Mouse (Mus musculus) CH12.LX (cell line): ENCODE results near the gene B4gat1. TPM values are rescaled to one million over a fixed set of nuclear protein-coding genes. Genes with fewer than 3 reads are reported as not detected.

Source experiments
- DNase-seq: peaks from one replicate; pipeline ENCODE4 v3.0.0-alpha.2; 2013; ENCODE audit errors: extremely low read depth
- H3K27ac ChIP-seq: 2 replicates; pipeline ENCODE4 v1.5.1; 2012; ENCODE audit warnings: low read depth, mild to moderate bottlenecking, control low read depth, moderate library complexity; ENCODE audit not compliant: insufficient read depth
- H3K27me3 ChIP-seq: replicated peaks from 2 replicates; pipeline ENCODE3; 2012; ENCODE audit warnings: inconsistent platforms
- H3K36me3 ChIP-seq, 2 experiments: replicated peaks in 1 of 2; 2 replicates each; pipeline versions ENCODE3 to v1.6.1; 2012; ENCODE audit warnings: inconsistent platforms in 1 of 2, low read length in 1 of 2, mild to moderate bottlenecking in 1 of 2, mixed read lengths in 1 of 2, moderate library complexity in 1 of 2; ENCODE audit not compliant: control insufficient read depth in 1 of 2, insufficient read depth in 1 of 2
- H3K4me1 ChIP-seq, 2 experiments: 2 replicates each; pipeline ENCODE4 v1.6.1; 2012; ENCODE audit warnings: inconsistent platforms in 1 of 2, moderate library complexity in 1 of 2; ENCODE audit not compliant: insufficient read depth in 2 of 2, control insufficient read depth in 1 of 2
- H3K4me2 ChIP-seq: 2 replicates; pipeline ENCODE4 v1.6.1; 2012; ENCODE audit warnings: low read depth, mild to moderate bottlenecking, control low read depth; ENCODE audit not compliant: poor library complexity, insufficient read depth, severe bottlenecking
- H3K4me3 ChIP-seq, 3 experiments: fragments of 150-350 bp in 1 of 3; sonication (generic) in 1 of 3; replicated peaks in 1 of 3; 2 replicates each; pipeline versions ENCODE3 to v1.5.1; 2011 to 2012; ENCODE audit warnings: low read depth in 2 of 3, low read length in 2 of 3, mild to moderate bottlenecking in 2 of 3, moderate library complexity in 2 of 3, control low read depth in 1 of 3, improper control_type of control experiment in 1 of 3, inconsistent platforms in 1 of 3, mixed read lengths in 1 of 3; ENCODE audit not compliant: poor library complexity in 1 of 3
- H3K79me2 ChIP-seq: replicated peaks from 2 replicates; pipeline ENCODE4 v1.6.1; 2012; ENCODE audit warnings: mild to moderate bottlenecking, moderate library complexity; ENCODE audit not compliant: control insufficient read depth, poor library complexity, insufficient read depth, severe bottlenecking; ENCODE audit errors: extremely low read depth
- H3K9ac ChIP-seq: 2 replicates; pipeline ENCODE4 v1.6.1; 2012; ENCODE audit warnings: low read depth, mild to moderate bottlenecking, control low read depth, moderate library complexity; ENCODE audit not compliant: insufficient read depth
- H3K9me3 ChIP-seq: replicated peaks from 2 replicates; pipeline ENCODE3; 2012; ENCODE audit warnings: low read length, inconsistent platforms, mixed read lengths
- BHLHE40 ChIP-seq: IDR thresholded peaks from 2 replicates; pipeline ENCODE4 v1.6.1; 2011; ENCODE audit warnings: mild to moderate bottlenecking, low read depth, low read length, improper control_type of control experiment
- CTCF ChIP-seq, 2 experiments: IDR thresholded peaks in 1 of 2; conservative IDR thresholded peaks in 1 of 2; 2 replicates each; pipeline ENCODE4 v1.5.1; 2011 to 2012; ENCODE audit warnings: low read depth in 2 of 2, low read length in 2 of 2, improper control_type of control experiment in 1 of 2, inconsistent platforms in 1 of 2, mild to moderate bottlenecking in 1 of 2, moderate library complexity in 1 of 2
- E2F4 ChIP-seq: IDR thresholded peaks from 2 replicates; pipeline ENCODE4 v1.6.1; 2011; ENCODE audit warnings: low read depth, low read length, improper control_type of control experiment; ENCODE audit not compliant: insufficient replicate concordance
- ELF1 ChIP-seq: IDR thresholded peaks from 2 replicates; pipeline ENCODE4 v1.6.1; 2014; ENCODE audit warnings: low read depth, mild to moderate bottlenecking, inconsistent platforms, low read length, improper control_type of control experiment
- EP300 ChIP-seq: IDR thresholded peaks from 2 replicates; pipeline ENCODE4 v1.6.1; 2011; ENCODE audit warnings: low read length, improper control_type of control experiment
- ETS1 ChIP-seq: conservative IDR thresholded peaks from 2 replicates; pipeline ENCODE4 v1.6.1; 2012; ENCODE audit warnings: low read depth, mild to moderate bottlenecking, inconsistent platforms, low read length, improper control_type of control experiment, moderate library complexity
- JUN ChIP-seq: IDR thresholded peaks from 2 replicates; pipeline ENCODE4 v1.6.1; 2011; ENCODE audit warnings: low read depth, mild to moderate bottlenecking, low read length, improper control_type of control experiment, moderate library complexity; ENCODE audit not compliant: insufficient read depth
- MAFK ChIP-seq: IDR thresholded peaks from 2 replicates; pipeline ENCODE4 v1.6.1; 2011; ENCODE audit warnings: low read length, improper control_type of control experiment; ENCODE audit not compliant: insufficient replicate concordance
- MEF2A ChIP-seq: IDR thresholded peaks from 2 replicates; pipeline ENCODE4 v1.6.1; 2014; ENCODE audit warnings: low read depth, mild to moderate bottlenecking, inconsistent platforms, low read length, improper control_type of control experiment, borderline replicate concordance
- NRF1 ChIP-seq: IDR thresholded peaks from 2 replicates; pipeline ENCODE4 v1.6.1; 2014; ENCODE audit warnings: low read depth, mild to moderate bottlenecking, inconsistent platforms, low read length, improper control_type of control experiment, moderate library complexity
- RAD21 ChIP-seq: IDR thresholded peaks from 2 replicates; pipeline ENCODE4 v1.6.1; 2011; ENCODE audit warnings: low read depth, mild to moderate bottlenecking, low read length, improper control_type of control experiment, moderate library complexity
- TCF12 ChIP-seq: IDR thresholded peaks from 2 replicates; pipeline ENCODE4 v1.6.1; 2014; ENCODE audit warnings: low read depth, mild to moderate bottlenecking, inconsistent platforms, low read length, improper control_type of control experiment
- ZC3H11A ChIP-seq: IDR thresholded peaks from 2 replicates; pipeline ENCODE4 v1.6.1; 2012; ENCODE audit warnings: low read depth, mild to moderate bottlenecking, inconsistent platforms, low read length, improper control_type of control experiment
- ZNF384 ChIP-seq: IDR thresholded peaks from 2 replicates; pipeline ENCODE4 v1.6.1; 2012; ENCODE audit warnings: low read depth, low read length, improper control_type of control experiment, inconsistent platforms
- dilution Hi-C: fragments of 300-500 bp; cut with MboI; formaldehyde crosslinking; loops from 2 replicates; pipeline ENCODE4 v1.14.3; 2020; ENCODE audit warnings: low sequenced_read_pairs; ENCODE audit not compliant: extremely low pct_unique_long_range_greater_than_20kb, extremely low pct_ligation_motif_present
- in situ Hi-C: fragments of 300-500 bp; cut with MboI; formaldehyde crosslinking; loops from 3 replicates; pipeline ENCODE4 v1.14.3; 2019; ENCODE audit warnings: low sequenced_read_pairs, low pct_ligation_motif_present, low pct_unique_long_range_greater_than_20kb, mixed read lengths
- polyA plus RNA-seq: library from polyadenylated mRNA; unstranded; fragments of >175 nt; gene quantifications from 2 replicates; pipeline ENCODE4 v1.2.1, GENCODE M21; 2012; ENCODE audit warnings: low read depth; ENCODE audit not compliant: insufficient read length
- total RNA-seq, 2 experiments: library from RNA; depleted of rRNA; stranded (reverse); fragments of 300-350 nt in 1 of 2; fragments of >200 nt in 1 of 2; gene quantifications; 2 replicates each; pipeline ENCODE4 v1.2.3; 2012 to 2014

Gene B4gat1
- total and polyA plus RNA-seq, 3 experiments, result 5.2 to 12.1 (median 6.9) TPM

DNA sequence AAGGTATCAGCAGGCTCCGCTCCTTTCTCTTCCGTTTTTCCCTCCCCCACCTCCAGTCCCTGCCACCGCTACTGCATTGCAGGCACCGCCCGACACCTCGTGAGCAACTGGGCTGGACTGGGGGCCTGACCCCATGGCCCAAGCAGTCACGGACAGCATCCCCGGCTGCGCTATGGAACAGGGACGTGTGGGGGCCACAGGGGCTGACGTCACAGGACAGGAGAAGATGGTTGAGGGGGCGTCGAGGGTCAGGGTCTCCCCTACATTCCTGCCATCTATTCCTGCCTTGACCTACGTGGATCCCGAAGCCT is 46.2 kb downstream of the B4gat1 start:
- TF ChIP-seq CTCF (conservative IDR thresholded peaks at IDR 0.05 in 1 of 2, IDR thresholded peaks at IDR 0.05 in 1 of 2; ENCODE audit: low read depth in 2 of 2, low read length in 2 of 2) (no peak), MEF2A (no peak), BHLHE40 (no peak), MAFK (no peak), ELF1 (no peak)
- no peak for DNase-seq
- Histone ChIP-seq H3K4me1 (peaks cover 15 to 18% of the 10 kb centered on the region in 2 experiments), H3K36me3 (peaks cover 0 to 5% of the 10 kb centered on the region in 2 experiments), H3K27me3 (peaks cover 60% of the 10 kb centered on the region), H3K9ac (no peak overlapping the region), H3K4me3 (peak overlapping the region in 1 of 3 experiments; percentile 40), H3K79me2 (no peaks in the 10 kb centered on the region), H3K27ac (no peak overlapping the region), H3K9me3 (peaks cover 5% of the 10 kb centered on the region), H3K4me2 (no peak overlapping the region)
- dilution Hi-C loops, result no loop called here
- in situ Hi-C loops, result loop anchor here (5.0 kb wide), 1 partner anchor 42 kb away; the partner anchor contains the start of gene Brms1

DNA sequence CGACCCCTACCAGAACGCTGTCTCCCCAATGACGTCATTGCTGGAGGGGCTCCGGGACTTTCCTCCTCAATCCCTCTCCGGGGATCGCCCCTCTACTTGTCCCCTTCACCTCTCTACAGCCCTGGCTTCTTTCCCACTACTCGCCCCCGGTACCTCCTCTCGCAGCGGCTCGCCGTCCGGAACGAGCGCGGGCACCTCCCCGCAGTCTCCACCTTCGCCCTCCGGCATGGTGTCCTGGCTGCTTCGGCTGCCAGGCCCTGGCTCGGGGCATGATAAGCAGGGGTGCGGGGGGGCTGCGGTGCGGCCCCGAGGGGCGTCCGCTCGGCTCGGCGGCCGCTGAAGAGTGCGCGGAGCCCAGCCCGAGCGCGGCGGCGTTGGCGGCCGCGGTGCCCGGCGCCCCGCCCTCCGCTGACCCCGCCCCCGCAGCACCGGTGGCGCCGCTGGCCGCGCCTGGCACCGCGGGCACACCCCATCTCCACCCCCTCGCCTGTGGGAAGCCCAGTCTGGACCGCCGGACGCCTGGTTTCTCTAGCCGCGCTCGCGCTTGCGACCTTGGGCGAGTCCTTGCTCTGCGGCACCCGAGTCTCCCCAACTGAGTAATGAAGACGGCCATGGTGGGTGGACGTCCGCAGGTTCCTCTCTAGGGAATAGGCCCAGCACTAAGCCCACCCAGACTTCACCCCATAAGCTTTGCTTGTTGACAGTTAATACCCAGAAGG is 46.7 kb downstream of the B4gat1 start, which contains the start of gene Tmem151a:
Tmem151a (minus strand) TSS at position 387 of the 719 bp plus-strand sequence.
- Histone ChIP-seq H3K27ac (no peak within 1 kb of the TSS), H3K4me1 (peaks cover 15 to 18% of the 10 kb centered on the region in 2 experiments), H3K9me3 (peaks cover 5% of the 10 kb centered on the region), H3K4me3 (peak within 1 kb of the TSS in 1 of 3 experiments; percentile 40), H3K4me2 (peak within 1 kb of the TSS; percentile 72), H3K79me2 (no peaks in the 10 kb centered on the region), H3K36me3 (peaks cover 0 to 9% of the 10 kb centered on the region in 2 experiments), H3K27me3 (peaks cover 55% of the 10 kb centered on the region), H3K9ac (no peak within 1 kb of the TSS)
- in situ Hi-C loops (loop anchor here (5.0 kb wide), 1 partner anchor 43 kb away; the partner anchor contains the start of gene Brms1), dilution Hi-C loops (no loop called here)
- TF ChIP-seq ETS1 (no peak), RAD21 (no peak), E2F4 (no peak), JUN (no peak), ZC3H11A (no peak), EP300 (no peak), ZNF384 (no peak), TCF12 (no peak), ELF1 (no peak), NRF1 (no peak)
- no peak for DNase-seq
